Mouse (Mus musculus): ENCODE data around the gene Fam53b. TPM values are rescaled to one million over a fixed set of nuclear protein-coding genes. Genes with fewer than 3 reads are reported as not detected.

Fam53b gene
- polyA plus RNA-seq, 1 experiment from 2014 or later, result 31.1 TPM

GRCm38 (mm10) chr7:132759926-132760325 lies 53.8 kb downstream of the Fam53b start:
- peaks cover 66% of the 10 kb centered on the region for H3K36me3 ChIP-seq (ENCODE audit: poor library complexity, severe bottlenecking)
- WGBS, result 67% methylated on average over 6 of the region's 6 CpGs
- peak; percentile 30; the same call in 1 of the 2 replicates for ATAC-seq

GRCm38 (mm10) chr7:132759405-132759891 lies 54.2 kb downstream of the Fam53b start:
- no peak overlapping the region for H3K9ac ChIP-seq
- no peak overlapping the region for H3K4me3 ChIP-seq
- H3K4me1 ChIP-seq, result peaks cover 34% of the 10 kb centered on the region
- no peaks in the 10 kb centered on the region for H3K9me3 ChIP-seq (replicated peaks)
- no peaks in the 10 kb centered on the region for H3K27me3 ChIP-seq
- H3K27ac ChIP-seq, result peak overlapping the region; percentile 68
- ATAC-seq, result peak; percentile 55
- peaks cover 66% of the 10 kb centered on the region for H3K36me3 ChIP-seq (ENCODE audit: poor library complexity, severe bottlenecking)
- WGBS, result 88% methylated on average over 22 of the region's 22 CpGs
- no peak overlapping the region for H3K4me2 ChIP-seq

More at GRCm38 (mm10) chr7:132759926-132760325, 53.8 kb downstream of the Fam53b start:
- H3K4me2 ChIP-seq, result no peak overlapping the region
- H3K4me1 ChIP-seq, result peaks cover 34% of the 10 kb centered on the region
- peak overlapping the region; percentile 68 for H3K27ac ChIP-seq
- H3K9me3 ChIP-seq (replicated peaks), result no peaks in the 10 kb centered on the region
- no peak overlapping the region for H3K9ac ChIP-seq
- no peaks in the 10 kb centered on the region for H3K27me3 ChIP-seq
- no peak overlapping the region for H3K4me3 ChIP-seq

DNA sequence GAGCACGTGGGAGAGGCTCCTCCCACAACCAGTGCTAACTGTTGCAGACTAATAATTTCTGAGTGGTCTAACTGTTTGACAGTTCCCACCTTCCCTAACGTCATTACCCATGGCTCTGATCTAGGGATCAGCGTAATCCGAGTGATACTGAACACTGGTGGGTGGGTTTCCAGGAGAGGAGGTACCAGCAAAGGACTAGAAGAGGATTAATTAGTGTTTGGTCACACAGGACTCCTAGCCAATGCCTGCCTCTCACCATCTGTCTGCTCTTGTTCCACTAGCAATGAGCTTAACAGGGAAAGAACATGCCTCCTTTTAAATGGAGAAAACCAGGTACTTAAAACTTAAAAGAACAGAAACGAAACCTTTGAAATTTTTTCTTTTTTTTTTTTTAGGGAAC lies 54.8 kb downstream of the Fam53b start:
- H3K4me3 ChIP-seq, result no peak overlapping the region
- 60% methylated on average over 5 of the region's 5 CpGs for WGBS
- H3K27me3 ChIP-seq, result no peaks in the 10 kb centered on the region
- no peaks in the 10 kb centered on the region for H3K9me3 ChIP-seq (replicated peaks)
- ATAC-seq, result peak; percentile 43; the same call in 1 of the 2 replicates
- no peak overlapping the region for H3K4me2 ChIP-seq
- peak overlapping the region; percentile 3 for H3K27ac ChIP-seq
- peaks cover 60% of the 10 kb centered on the region for H3K36me3 ChIP-seq (ENCODE audit: poor library complexity, severe bottlenecking)
- H3K9ac ChIP-seq, result no peak overlapping the region
- H3K4me1 ChIP-seq, result peaks cover 39% of the 10 kb centered on the region

GRCm38 (mm10) chr7:132756325-132756724 lies 57.4 kb downstream of the Fam53b start:
- Histone ChIP-seq H3K36me3 (ENCODE audit: poor library complexity, severe bottlenecking) (peaks cover 47% of the 10 kb centered on the region), H3K4me2 (no peak overlapping the region), H3K9ac (no peak overlapping the region), H3K4me1 (peaks cover 48% of the 10 kb centered on the region), H3K27me3 (no peaks in the 10 kb centered on the region), H3K27ac (no peak overlapping the region), H3K4me3 (no peak overlapping the region), H3K9me3 (replicated peaks) (no peaks in the 10 kb centered on the region)
- 93% methylated on average over 5 of the region's 5 CpGs for WGBS
- no peak for ATAC-seq

DNA sequence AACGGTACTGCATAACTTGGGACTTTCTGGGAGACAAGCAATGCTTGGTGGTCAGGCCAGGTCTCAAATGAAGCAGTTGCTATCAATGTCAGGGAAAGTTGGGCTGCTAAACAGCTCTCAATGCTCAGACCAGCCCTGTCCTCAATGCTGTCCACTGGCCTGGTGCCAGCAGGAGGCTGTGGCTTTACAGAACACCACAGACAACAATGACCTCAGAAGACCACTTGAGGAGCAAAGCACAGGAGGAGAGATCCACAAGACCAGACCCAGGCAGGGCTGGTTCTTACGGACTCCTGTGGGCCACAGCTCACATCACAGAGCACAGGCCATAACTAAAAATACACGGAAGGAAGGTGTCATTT lies 59.3 kb downstream of the Fam53b start:
- no peaks in the 10 kb centered on the region for H3K9me3 ChIP-seq (replicated peaks)
- H3K9ac ChIP-seq, result no peak overlapping the region
- WGBS, result 69% methylated on average over 3 of the region's 3 CpGs
- peak overlapping the region; percentile 65 for H3K27ac ChIP-seq
- peaks cover 32% of the 10 kb centered on the region for H3K4me1 ChIP-seq
- no peak overlapping the region for H3K4me3 ChIP-seq
- peaks cover 47% of the 10 kb centered on the region for H3K36me3 ChIP-seq (ENCODE audit: poor library complexity, severe bottlenecking)
- no peak overlapping the region for H3K4me2 ChIP-seq
- no peaks in the 10 kb centered on the region for H3K27me3 ChIP-seq
- peak; percentile 22; the same call in 1 of the 2 replicates for ATAC-seq

GRCm38 (mm10) chr7:132753518-132754388 lies 59.9 kb downstream of the Fam53b start:
- Histone ChIP-seq H3K9ac (no peak overlapping the region), H3K4me1 (peaks cover 30% of the 10 kb centered on the region), H3K4me3 (no peak overlapping the region), H3K27me3 (no peaks in the 10 kb centered on the region), H3K9me3 (replicated peaks) (no peaks in the 10 kb centered on the region), H3K36me3 (ENCODE audit: poor library complexity, severe bottlenecking) (peaks cover 45% of the 10 kb centered on the region), H3K27ac (peak overlapping the region; percentile 65), H3K4me2 (no peak overlapping the region)
- 68% methylated on average over 4 of the region's 4 CpGs for WGBS
- ATAC-seq, result peak; percentile 68

DNA sequence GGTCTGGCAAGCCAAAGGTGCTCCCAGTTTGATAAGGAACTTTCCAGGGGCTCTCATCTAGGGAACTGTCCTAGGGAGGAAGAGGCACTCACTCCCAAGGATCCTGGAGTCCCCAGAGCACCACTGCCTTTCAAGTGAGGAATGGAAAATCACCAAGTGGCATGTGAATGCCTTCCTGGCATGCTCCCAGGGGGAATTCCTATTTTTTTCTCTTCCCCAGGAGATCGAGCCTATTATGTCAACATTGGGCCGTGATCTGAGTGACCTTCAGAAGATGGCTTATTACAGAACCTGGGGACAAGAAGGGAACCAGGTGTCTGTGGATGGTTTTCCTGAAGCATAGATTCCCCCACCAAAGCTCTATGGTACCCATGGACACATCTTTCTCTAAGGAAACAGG lies 62.0 kb downstream of the Fam53b start:
- H3K4me3 ChIP-seq, result no peak overlapping the region
- no peak for ATAC-seq
- no peaks in the 10 kb centered on the region for H3K27me3 ChIP-seq
- H3K4me2 ChIP-seq, result no peak overlapping the region
- no peaks in the 10 kb centered on the region for H3K9me3 ChIP-seq (replicated peaks)
- peaks cover 42% of the 10 kb centered on the region for H3K36me3 ChIP-seq (ENCODE audit: poor library complexity, severe bottlenecking)
- peaks cover 30% of the 10 kb centered on the region for H3K4me1 ChIP-seq
- H3K27ac ChIP-seq, result no peak overlapping the region
- 72% methylated on average over 2 of the region's 2 CpGs for WGBS
- H3K9ac ChIP-seq, result no peak overlapping the region

GRCm38 (mm10) chr7:132749504-132749903 lies 64.2 kb downstream of the Fam53b start:
- no peak for ATAC-seq
- no peak overlapping the region for H3K4me3 ChIP-seq
- H3K4me2 ChIP-seq, result no peak overlapping the region
- H3K27ac ChIP-seq, result no peak overlapping the region
- peaks cover 17% of the 10 kb centered on the region for H3K4me1 ChIP-seq
- peaks cover 35% of the 10 kb centered on the region for H3K36me3 ChIP-seq (ENCODE audit: poor library complexity, severe bottlenecking)
- no peaks in the 10 kb centered on the region for H3K27me3 ChIP-seq
- no peak overlapping the region for H3K9ac ChIP-seq
- H3K9me3 ChIP-seq (replicated peaks), result no peaks in the 10 kb centered on the region
- 93% methylated on average over 11 of the region's 11 CpGs for WGBS

GRCm38 (mm10) chr7:132748076-132748769 lies 65.5 kb downstream of the Fam53b start:
- Histone ChIP-seq H3K27me3 (no peaks in the 10 kb centered on the region), H3K4me2 (no peak overlapping the region), H3K4me1 (peaks cover 5% of the 10 kb centered on the region), H3K9ac (no peak overlapping the region), H3K4me3 (no peak overlapping the region), H3K36me3 (ENCODE audit: poor library complexity, severe bottlenecking) (peaks cover 35% of the 10 kb centered on the region), H3K9me3 (replicated peaks) (no peaks in the 10 kb centered on the region), H3K27ac (no peak overlapping the region)
- 91% methylated on average over 3 of the region's 3 CpGs for WGBS
- no peak for ATAC-seq

DNA sequence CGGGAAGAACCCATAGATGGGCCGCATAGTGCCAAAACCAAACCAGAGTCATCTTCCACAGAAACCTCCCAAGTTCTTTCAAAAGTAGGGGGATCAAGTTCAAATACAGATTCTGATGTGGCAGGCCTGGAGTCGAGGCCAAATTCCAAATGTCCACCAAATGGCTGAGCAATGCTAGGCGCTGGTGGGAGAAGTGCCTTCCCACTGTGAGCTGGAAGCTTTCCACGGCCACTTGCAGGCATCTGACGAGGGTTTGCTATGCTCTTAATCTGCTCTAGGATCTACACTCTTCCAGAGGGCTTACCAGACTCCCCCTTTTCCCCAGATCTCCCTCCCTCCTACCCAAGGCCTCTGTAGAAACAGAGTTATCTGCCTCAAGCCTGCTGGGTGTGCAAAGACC lies 66.6 kb downstream of the Fam53b start:
- Histone ChIP-seq H3K9me3 (replicated peaks) (no peaks in the 10 kb centered on the region), H3K9ac (no peak overlapping the region), H3K4me2 (no peak overlapping the region), H3K4me3 (no peak overlapping the region), H3K36me3 (ENCODE audit: poor library complexity, severe bottlenecking) (peaks cover 34% of the 10 kb centered on the region), H3K27ac (no peak overlapping the region), H3K4me1 (peaks cover 3% of the 10 kb centered on the region; the same call in 1 of the 2 replicates), H3K27me3 (no peaks in the 10 kb centered on the region)
- ATAC-seq, result no peak
- WGBS, result 84% methylated on average over 6 of the region's 6 CpGs

GRCm38 (mm10) chr7:132742912-132743311 lies 70.8 kb downstream of the Fam53b start:
- Histone ChIP-seq H3K4me3 (no peak overlapping the region), H3K4me2 (no peak overlapping the region), H3K9ac (no peak overlapping the region), H3K27ac (no peak overlapping the region), H3K4me1 (no peaks in the 10 kb centered on the region), H3K27me3 (no peaks in the 10 kb centered on the region), H3K36me3 (ENCODE audit: poor library complexity, severe bottlenecking) (peaks cover 34% of the 10 kb centered on the region), H3K9me3 (replicated peaks) (no peaks in the 10 kb centered on the region)
- 87% methylated on average over 5 of the region's 5 CpGs for WGBS
- no peak for ATAC-seq

DNA sequence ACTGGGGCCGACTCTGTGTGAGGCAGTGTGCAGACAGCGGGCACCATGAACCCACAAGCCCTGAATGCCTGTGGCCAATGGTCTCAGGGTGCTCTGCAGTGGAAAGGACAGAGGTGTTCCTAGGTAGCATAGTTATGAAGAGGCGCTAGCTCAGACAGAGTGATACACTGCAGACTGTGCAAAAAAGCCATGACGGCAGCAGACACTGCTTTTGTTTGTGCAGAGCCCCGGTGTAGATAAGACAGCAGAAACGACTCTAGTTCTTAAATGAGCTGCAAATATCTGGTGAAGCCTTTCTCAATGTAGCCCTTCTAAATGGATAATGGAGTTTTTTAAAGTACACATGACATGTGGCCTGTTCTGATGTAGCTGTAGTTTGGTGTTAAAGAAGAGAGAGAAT lies 73.9 kb downstream of the Fam53b start:
- Histone ChIP-seq H3K36me3 (ENCODE audit: poor library complexity, severe bottlenecking) (peaks cover 33% of the 10 kb centered on the region), H3K4me3 (no peak overlapping the region), H3K27me3 (no peaks in the 10 kb centered on the region), H3K4me1 (peaks cover 15% of the 10 kb centered on the region), H3K4me2 (no peak overlapping the region), H3K9me3 (replicated peaks) (no peaks in the 10 kb centered on the region), H3K9ac (no peak overlapping the region), H3K27ac (no peak overlapping the region)
- 88% methylated on average over 6 of the region's 6 CpGs for WGBS
- no peak for ATAC-seq

All from forebrain, embryonic 13.5 days (tissue).